Mouse (Mus musculus) megakaryocyte progenitor cell, adult 5-6 weeks (primary cell): Measurements from ENCODE around the gene Zranb1. TPM values are rescaled to one million over a fixed set of nuclear protein-coding genes. Genes with fewer than 3 reads are reported as not detected.

Source experiments
- ATAC-seq: replicated peaks from 2 replicates; pipeline ENCODE4 v1.8.0; 2016; ENCODE audit warnings: mild to moderate bottlenecking, moderate TSS enrichment, inconsistent platforms; ENCODE audit not compliant: poor library complexity
- total RNA-seq, 2 experiments: library from RNA; stranded (forward) in 1 of 2; stranded (reverse) in 1 of 2; fragments of 157-497, 149-512 nt in 1 of 2; fragments of 200-1000 nt in 1 of 2; gene quantifications; 2 replicates each; pipeline versions ENCODE4 v1.2.3 to v1.2.4; 2015 to 2017

The Zranb1 gene
- total RNA-seq, 2 experiments from 2014 or later, result 33.2 to 54.6 TPM

- ATAC-seq, result peak; percentile 90
These were observed 101.8 kb downstream of the Zranb1 start for GRCm38 (mm10) chr7:133032589-133033203.

DNA sequence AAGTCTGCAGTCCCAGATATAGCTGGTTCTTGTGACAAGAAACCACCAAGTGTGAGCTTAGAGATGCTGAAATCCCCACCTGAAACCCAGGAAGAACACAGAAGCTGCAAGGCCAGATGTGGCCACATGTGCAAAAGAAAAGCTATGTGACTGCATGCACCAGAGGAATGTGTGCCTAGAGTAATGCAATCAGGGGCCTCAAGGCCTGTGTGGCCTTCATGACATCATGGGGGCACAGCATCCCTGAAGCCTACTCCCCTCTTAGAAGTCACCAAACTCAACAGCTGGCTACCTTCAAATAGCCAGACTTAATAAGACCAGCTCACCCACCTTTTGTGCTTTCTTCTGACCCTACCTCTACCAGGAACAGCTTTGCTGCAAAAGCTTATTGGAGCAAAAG lies 105.0 kb downstream of the Zranb1 start:
- no peak for ATAC-seq

Other genes starting within 250 kb of the Zranb1 start
- 16.0 and 21.5 TPM in 2 replicates for gene Fam53b, start 117.3 kb upstream of the Zranb1 start, total RNA-seq (2015)
- gene Fam53b, start 117.3 kb upstream of the Zranb1 start, total RNA-seq (2017), result 12.2 and 15.9 TPM in 2 replicates
- gene Eef1akmt2, start 78.5 kb upstream of the Zranb1 start, total RNA-seq (2015), result 27.3 and 38.6 TPM in 2 replicates
- gene Eef1akmt2, start 78.5 kb upstream of the Zranb1 start, total RNA-seq (2017), result 48.3 and 48.9 TPM in 2 replicates
- 48.6 and 48.9 TPM in 2 replicates for gene Abraxas2, start 71.9 kb upstream of the Zranb1 start, total RNA-seq (2015)
- 38.6 and 45.9 TPM in 2 replicates for gene Abraxas2, start 71.9 kb upstream of the Zranb1 start, total RNA-seq (2017)
- not detected in 2 replicates for gene Fgfr2, start 192.2 kb downstream of the Zranb1 start, total RNA-seq (2015)
- not detected in 2 replicates for gene Fgfr2, start 192.2 kb downstream of the Zranb1 start, total RNA-seq (2017)
- 35.0 and 45.0 TPM in 2 replicates for gene Ctbp2, start 193.2 kb downstream of the Zranb1 start, total RNA-seq (2015)
- gene Ctbp2, start 193.2 kb downstream of the Zranb1 start, total RNA-seq (2017), result 40.5 and 44.5 TPM in 2 replicates